Mouse (Mus musculus) cerebellum, adult 2 months (tissue): ENCODE data around the gene Gabarapl2.

ENCODE experiments used
- CTCF ChIP-seq: fragments of 200-500 bp; IDR thresholded peaks from 2 replicates; pipeline ENCODE4 v1.5.1; 2011; ENCODE audit warnings: low read depth, mild to moderate bottlenecking, control low read depth, low read length, moderate library complexity, borderline replicate concordance; ENCODE audit not compliant: insufficient read depth
- POLR2A ChIP-seq: fragments of 200-500 bp; IDR thresholded peaks from 2 replicates; pipeline ENCODE4 v1.6.1; 2011; ENCODE audit warnings: low read length, control low read depth, borderline replicate concordance; ENCODE audit not compliant: insufficient read depth

DNA sequence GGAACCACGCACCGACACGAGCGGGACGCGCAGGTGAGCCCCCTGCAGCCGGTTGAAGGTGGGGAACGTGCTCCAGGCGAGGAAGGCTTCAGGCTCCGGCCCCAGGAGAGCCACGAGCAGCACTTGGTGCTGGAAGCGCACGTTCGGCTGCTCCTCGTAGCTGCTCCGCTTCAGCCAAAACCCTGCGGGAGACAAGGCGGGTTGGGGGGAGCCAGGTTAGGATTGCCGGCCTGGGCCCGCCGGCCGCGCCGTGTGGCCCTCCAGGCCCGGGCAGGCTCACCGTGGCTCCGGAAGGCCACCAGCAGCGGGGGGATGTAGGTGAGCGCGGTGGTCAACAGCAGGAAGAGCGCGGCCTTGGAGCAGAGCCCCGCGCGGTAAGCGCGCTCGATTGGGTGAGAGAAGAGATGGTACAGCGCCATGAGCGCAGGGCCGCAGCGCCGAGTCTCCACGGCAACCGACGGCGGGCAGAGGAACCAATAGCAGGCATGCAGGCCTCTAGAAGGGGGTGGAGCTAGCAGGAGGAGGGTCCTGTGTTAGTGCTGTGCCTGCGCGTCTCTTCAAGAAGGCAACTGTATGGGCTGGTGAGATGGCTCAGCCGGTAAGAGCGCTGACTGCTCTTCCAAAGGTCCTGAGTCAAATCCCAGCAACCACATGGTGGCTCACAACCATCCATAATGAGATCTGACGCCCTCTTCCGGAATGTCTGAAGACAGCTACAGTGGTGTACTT lies 7.0 kb upstream of the Gabarapl2 start, which contains the start of gene Tmem231:
- TF ChIP-seq CTCF (peak; percentile 35; the same call in 1 of the 2 replicates), POLR2A (peak; percentile 56; the same call in 1 of the 2 replicates)
